Comparison of ENCODE assay signal across 8 mouse cellular contexts in the genomic region with DNA sequence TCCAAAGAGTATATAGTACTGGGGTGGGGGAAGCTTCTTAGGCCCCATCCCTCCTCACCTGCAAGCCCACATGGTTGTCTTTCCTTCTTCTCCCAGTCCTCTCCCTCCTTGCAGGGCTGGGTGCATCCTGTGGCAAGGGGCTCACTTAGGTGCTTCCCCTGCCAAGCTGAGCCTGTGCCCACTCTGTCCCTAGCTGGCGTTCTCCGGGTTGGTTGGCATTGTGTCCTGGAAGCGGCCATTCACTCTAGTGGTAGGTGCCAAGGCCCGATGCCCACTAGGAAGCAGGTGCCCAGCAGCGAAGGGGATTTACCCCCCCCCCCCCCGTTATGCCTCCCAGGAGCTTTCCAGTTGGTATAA. TPM values are rescaled to one million over a fixed set of nuclear protein-coding genes. Genes with fewer than 3 reads are reported as not detected.
DNase-seq lines count a peak whose midpoint lies in the region; ATAC-seq and TF ChIP-seq lines count a peak whose summit lies in the region.

No protein-coding gene starts in this region.

- no peaks in the 10 kb centered on the region for H3K27me3 ChIP-seq in neural tube, embryonic 11.5 days (ENCODE audit: control insufficient read depth, insufficient read depth, low read length)
- no peaks in the 10 kb centered on the region for H3K27me3 ChIP-seq in hindbrain, postnatal 0 days (ENCODE audit: insufficient read depth, low read length)
- H3K27me3 ChIP-seq in neural tube, embryonic 14.5 days (ENCODE audit: control insufficient read depth, insufficient read depth, low read length) = no peaks in the 10 kb centered on the region

- no peak for ATAC-seq in neural tube, embryonic 11.5 days (ENCODE audit: insufficient read depth, low FRiP score, low TSS enrichment)
- peak; percentile 1; the same call in 1 of the 2 replicates for ATAC-seq in hindbrain, postnatal 0 days
- ATAC-seq in neural tube, embryonic 14.5 days (ENCODE audit: low read depth) = no peak

- peak overlapping the region; percentile 75; the same call in 1 of the 2 replicates for H3K27ac ChIP-seq in neural tube, embryonic 11.5 days (ENCODE audit: low read depth, low read length)
- peak overlapping the region; percentile 90 for H3K27ac ChIP-seq in hindbrain, postnatal 0 days
- H3K27ac ChIP-seq in neural tube, embryonic 14.5 days (ENCODE audit: low read depth, low read length) = peak overlapping the region; percentile 91

- peak overlapping the region; percentile 85 for H3K9ac ChIP-seq in neural tube, embryonic 11.5 days (ENCODE audit: low read length)
- H3K9ac ChIP-seq in hindbrain, postnatal 0 days (replicated peaks; ENCODE audit: low read length) = peak overlapping the region; percentile 79
- peak overlapping the region; percentile 71 for H3K9ac ChIP-seq in neural tube, embryonic 14.5 days (replicated peaks; ENCODE audit: low read depth, low read length)

- no peak for TF ChIP-seq CTCF in hindbrain, postnatal 0 days (IDR thresholded peaks at IDR 0.05; ENCODE audit: low read depth)

- DNase-seq in cerebellum, adult 9-11 months = peak; percentile 64
- no peak for DNase-seq in cerebellum, postnatal 4 days (ENCODE audit: low spot score in 2 of 2)
- no peak for DNase-seq in neural tube, embryonic 11.5 days (ENCODE audit: low spot score)
- no peak for DNase-seq in neural tube, embryonic 10.5 days (ENCODE audit: extremely low spot score, low spot score)
- DNase-seq in hindbrain, postnatal 0 days (ENCODE audit: low spot score) = peak; percentile 38
- DNase-seq in spleen, postnatal 36 days (ENCODE audit: low spot score in 2 of 2) = no peak
- no peak for DNase-seq in thymus, postnatal 25 days

- no peaks in the 10 kb centered on the region for H3K9me3 ChIP-seq in neural tube, embryonic 11.5 days (ENCODE audit: control insufficient read depth, low read length)
- H3K9me3 ChIP-seq in hindbrain, postnatal 0 days (ENCODE audit: low read length) = no peaks in the 10 kb centered on the region
- no peaks in the 10 kb centered on the region for H3K9me3 ChIP-seq in neural tube, embryonic 14.5 days (ENCODE audit: control insufficient read depth, low read length)

- peak overlapping the region; percentile 96 for H3K4me2 ChIP-seq in neural tube, embryonic 11.5 days (ENCODE audit: low read depth)
- H3K4me2 ChIP-seq in hindbrain, postnatal 0 days (ENCODE audit: low read depth, low read length) = peak overlapping the region; percentile 99
- H3K4me2 ChIP-seq in neural tube, embryonic 14.5 days (ENCODE audit: low read depth, low read length) = peak overlapping the region; percentile 99

- peaks cover 16% of the 10 kb centered on the region; the same call in 1 of the 2 replicates for H3K4me1 ChIP-seq in neural tube, embryonic 11.5 days (ENCODE audit: control insufficient read depth, insufficient read depth, low read length)
- 0 out of 2 replicates have a peak, but pooled peaks cover 6% of the 10 kb centered on the region for H3K4me1 ChIP-seq in hindbrain, postnatal 0 days (ENCODE audit: insufficient read depth, low read length)
- H3K4me1 ChIP-seq in neural tube, embryonic 14.5 days (ENCODE audit: control insufficient read depth, insufficient read depth, low read length) = peaks cover 24% of the 10 kb centered on the region

- peaks cover 14% of the 10 kb centered on the region for H3K36me3 ChIP-seq in neural tube, embryonic 11.5 days (ENCODE audit: control insufficient read depth, insufficient read depth, low read length)
- H3K36me3 ChIP-seq in hindbrain, postnatal 0 days (ENCODE audit: insufficient read depth, low read length) = peaks cover 24% of the 10 kb centered on the region; the same call in 1 of the 2 replicates
- peaks cover 37% of the 10 kb centered on the region for H3K36me3 ChIP-seq in neural tube, embryonic 14.5 days (ENCODE audit: control insufficient read depth, insufficient read depth, low read length)

- 77% methylated on average over 6 of the region's 6 CpGs for WGBS in neural tube, embryonic 11.5 days
- WGBS in hindbrain, postnatal 0 days = 50% methylated on average over 6 of the region's 6 CpGs
- WGBS in neural tube, embryonic 14.5 days = 83% methylated on average over 6 of the region's 6 CpGs

- H3K4me3 ChIP-seq in neural tube, embryonic 11.5 days (ENCODE audit: low read depth, low read length) = peak overlapping the region; percentile 59
- H3K4me3 ChIP-seq in hindbrain, postnatal 0 days (ENCODE audit: low read length) = peak overlapping the region; percentile 65
- peak overlapping the region; percentile 45 for H3K4me3 ChIP-seq in neural tube, embryonic 14.5 days (ENCODE audit: low read depth, low read length)

RNA-seq across cellular contexts. Expression of gene Fam189b, which starts 1.0 kb away (rescaled TPM):
- polyA plus RNA-seq in neural tube, embryonic 11.5 days (2014; fragmentation: Nextera tagmentation; extraction: Ambion mirVana) = 32.5 and 36.9 TPM in 2 replicates
- total RNA-seq in hindbrain, postnatal 0 days (2014; rRNA removed) = 15.2 and 19.7 TPM in 2 replicates
- polyA plus RNA-seq in hindbrain, postnatal 0 days (2015; fragmentation: Nextera tagmentation; extraction: Ambion mirVana) = 29.1 and 29.2 TPM in 2 replicates
- polyA plus RNA-seq in neural tube, embryonic 14.5 days (2014; fragmentation: Nextera tagmentation; extraction: Ambion mirVana) = 38.5 and 41.7 TPM in 2 replicates

RNA-seq across cellular contexts. Expression of gene Scamp3, which starts 6.7 kb away (rescaled TPM):
- polyA plus RNA-seq in neural tube, embryonic 11.5 days (2014; fragmentation: Nextera tagmentation; extraction: Ambion mirVana) = 91.2 and 92.8 TPM in 2 replicates
- total RNA-seq in hindbrain, postnatal 0 days (2014; rRNA removed) = 60.4 and 77.5 TPM in 2 replicates
- polyA plus RNA-seq in hindbrain, postnatal 0 days (2015; fragmentation: Nextera tagmentation; extraction: Ambion mirVana) = 139 and 143 TPM in 2 replicates
- polyA plus RNA-seq in neural tube, embryonic 14.5 days (2014; fragmentation: Nextera tagmentation; extraction: Ambion mirVana) = 126 and 153 TPM in 2 replicates

RNA-seq across cellular contexts. Expression of gene Gba, which starts 18.8 kb away (rescaled TPM):
- 44.4 and 46.5 TPM in 2 replicates for polyA plus RNA-seq in neural tube, embryonic 11.5 days (2014; fragmentation: Nextera tagmentation; extraction: Ambion mirVana)
- total RNA-seq in hindbrain, postnatal 0 days (2014; rRNA removed) = 62.5 and 77.4 TPM in 2 replicates
- polyA plus RNA-seq in hindbrain, postnatal 0 days (2015; fragmentation: Nextera tagmentation; extraction: Ambion mirVana) = 45.8 and 46.8 TPM in 2 replicates
- polyA plus RNA-seq in neural tube, embryonic 14.5 days (2014; fragmentation: Nextera tagmentation; extraction: Ambion mirVana) = 41.5 and 49.7 TPM in 2 replicates

RNA-seq across cellular contexts. Expression of gene Clk2, which starts 19.3 kb away (rescaled TPM):
- polyA plus RNA-seq in neural tube, embryonic 11.5 days (2014; fragmentation: Nextera tagmentation; extraction: Ambion mirVana) = 26.5 and 32.3 TPM in 2 replicates
- total RNA-seq in hindbrain, postnatal 0 days (2014; rRNA removed) = 36.3 and 43.1 TPM in 2 replicates
- 13.3 and 13.7 TPM in 2 replicates for polyA plus RNA-seq in hindbrain, postnatal 0 days (2015; fragmentation: Nextera tagmentation; extraction: Ambion mirVana)
- polyA plus RNA-seq in neural tube, embryonic 14.5 days (2014; fragmentation: Nextera tagmentation; extraction: Ambion mirVana) = 17.5 and 19.6 TPM in 2 replicates

RNA-seq across cellular contexts. Expression of gene Hcn3, which starts 23.9 kb away (rescaled TPM):
- 5.2 and 7.5 TPM in 2 replicates for polyA plus RNA-seq in neural tube, embryonic 11.5 days (2014; fragmentation: Nextera tagmentation; extraction: Ambion mirVana)
- total RNA-seq in hindbrain, postnatal 0 days (2014; rRNA removed) = 83.8 and 85.7 TPM in 2 replicates
- polyA plus RNA-seq in hindbrain, postnatal 0 days (2015; fragmentation: Nextera tagmentation; extraction: Ambion mirVana) = 33.5 and 38.1 TPM in 2 replicates
- 25.4 and 28.7 TPM in 2 replicates for polyA plus RNA-seq in neural tube, embryonic 14.5 days (2014; fragmentation: Nextera tagmentation; extraction: Ambion mirVana)

Comparison
In these comparisons a context has a peak if more than half of its experiments do, and no peak if none do; other contexts are left out.
1. DNase-seq: peak in cerebellum, adult 9-11 months (single experiment) and hindbrain, postnatal 0 days (single experiment); none in cerebellum, postnatal 4 days (0 of 2), neural tube, embryonic 11.5 days (single experiment), neural tube, embryonic 10.5 days (single experiment), spleen, postnatal 36 days (0 of 2) and thymus, postnatal 25 days (single experiment).
2. Peak in every context shown above with its lines, with median percentiles within 50 percentile points of each other: H3K27ac ChIP-seq, H3K4me2 ChIP-seq, H3K4me3 ChIP-seq and H3K9ac ChIP-seq.